Mouse (Mus musculus): ENCODE measurements around the gene Zfp212.
"Not testable (repeated sequence)": the region's sequence is repeated elsewhere in the genome, so short reads cannot be mapped to it uniquely, and the experiment has no call there.

Zfp212 gene

GRCm38 (mm10) chr6:47919646-47920446, 430 bp upstream of the Zfp212 start:
- intact Hi-C loops (cut with DNase I), result loop anchor here (5.0 kb wide), 1 partner anchor 43 kb away; the partner anchor contains the start of gene Zfp282

- intact Hi-C loops (cut with DNase I), result no loop called here
These were observed 22.2 kb downstream of the Zfp212 start for GRCm38 (mm10) chr6:47942461-47942860.

GRCm38 (mm10) chr6:47943021-47943691, 22.9 kb downstream of the Zfp212 start:
- intact Hi-C loops (cut with DNase I), result no loop called here

DNA sequence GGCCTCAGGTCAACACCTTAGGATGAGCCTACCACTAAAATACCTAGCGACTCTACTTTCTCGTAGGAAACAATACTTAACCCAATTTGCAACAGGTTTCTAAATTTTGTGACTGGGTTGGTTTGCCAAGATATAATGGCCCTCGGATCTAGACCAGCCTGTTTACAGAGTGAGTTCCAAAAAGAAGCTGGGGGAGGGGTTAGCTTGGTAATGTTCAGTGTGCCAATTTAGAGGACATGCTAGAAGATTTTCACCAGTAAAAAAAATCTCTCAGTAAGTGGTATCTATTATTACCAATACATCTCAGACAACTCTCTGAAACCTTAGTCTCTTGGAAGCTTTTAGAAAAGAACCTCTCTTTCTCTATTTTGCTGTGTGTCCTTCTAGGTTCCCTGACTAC, 23.4 kb downstream of the Zfp212 start:
- intact Hi-C loops (cut with DNase I), result no loop called here

DNA sequence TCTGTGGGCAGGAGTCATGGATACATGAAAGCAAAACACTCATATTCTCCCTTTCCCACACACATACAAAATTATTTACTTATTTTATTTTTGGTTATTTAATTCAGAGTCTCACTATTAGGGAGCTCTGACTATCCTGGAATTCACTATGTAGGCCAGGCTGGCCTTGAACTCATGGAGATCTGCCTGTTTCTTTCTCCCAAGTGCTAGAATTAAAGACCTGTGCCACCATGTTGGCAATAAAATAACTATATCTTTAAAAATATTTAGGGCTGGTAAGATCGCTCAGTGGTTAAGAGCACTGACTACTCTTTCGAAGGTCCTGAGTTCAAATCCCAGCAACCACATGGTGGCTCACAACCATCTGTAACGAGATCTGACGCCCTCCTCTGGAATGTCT, 27.1 kb downstream of the Zfp212 start:
- intact Hi-C loops (cut with DNase I), result no loop called here

DNA sequence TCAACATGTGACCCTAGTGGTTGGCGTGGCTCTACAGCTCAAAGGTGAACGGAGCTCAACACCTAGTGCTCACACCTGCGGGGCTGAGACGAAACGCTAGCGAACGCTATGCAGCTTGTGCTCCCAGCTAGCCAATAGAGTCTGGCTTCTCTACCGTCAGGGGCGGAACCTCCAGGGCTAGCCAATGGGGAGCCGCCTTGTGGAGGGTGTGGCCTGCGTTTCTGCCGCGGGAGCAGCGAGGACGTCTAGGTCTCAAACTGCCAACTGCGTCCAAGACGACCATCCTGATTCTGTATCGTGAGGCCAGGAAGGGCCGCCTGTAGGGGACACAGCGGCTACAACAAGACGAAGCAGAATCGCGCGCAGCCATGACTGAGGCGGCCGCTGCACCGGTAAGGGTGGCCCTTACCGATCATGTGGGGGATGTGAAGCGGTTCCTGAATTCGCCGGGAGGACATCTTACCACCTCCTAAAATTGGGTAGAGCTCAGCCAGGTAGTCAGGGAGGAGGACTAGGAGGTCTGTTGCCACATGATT, 33.0 kb downstream of the Zfp212 start, which contains the start of gene Zfp956:
Gene Zfp956 (plus strand): TSS at position 200 of the 536 bp plus-strand sequence.
- intact Hi-C loops (cut with DNase I), result no loop called here

DNA sequence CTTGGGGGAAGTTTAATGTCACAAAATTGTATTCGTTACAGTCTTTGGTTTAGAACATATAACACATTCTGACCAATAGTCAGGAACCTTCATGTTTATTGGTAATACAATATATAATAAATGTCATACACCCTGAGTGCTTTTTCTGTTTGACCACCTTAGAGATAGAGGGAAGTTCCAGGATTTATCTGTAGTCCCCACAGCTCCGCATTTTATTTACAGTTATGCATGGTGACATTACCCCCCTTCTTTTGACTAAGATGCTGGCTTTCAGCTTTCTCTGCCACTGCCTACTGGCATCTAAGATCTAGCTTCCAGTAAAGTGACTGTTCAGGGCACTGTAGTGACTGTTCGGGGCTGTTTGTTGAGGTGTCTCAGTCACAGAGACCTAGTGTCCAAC, 34.1 kb downstream of the Zfp212 start:
- intact Hi-C loops (cut with DNase I), result no loop called here

DNA sequence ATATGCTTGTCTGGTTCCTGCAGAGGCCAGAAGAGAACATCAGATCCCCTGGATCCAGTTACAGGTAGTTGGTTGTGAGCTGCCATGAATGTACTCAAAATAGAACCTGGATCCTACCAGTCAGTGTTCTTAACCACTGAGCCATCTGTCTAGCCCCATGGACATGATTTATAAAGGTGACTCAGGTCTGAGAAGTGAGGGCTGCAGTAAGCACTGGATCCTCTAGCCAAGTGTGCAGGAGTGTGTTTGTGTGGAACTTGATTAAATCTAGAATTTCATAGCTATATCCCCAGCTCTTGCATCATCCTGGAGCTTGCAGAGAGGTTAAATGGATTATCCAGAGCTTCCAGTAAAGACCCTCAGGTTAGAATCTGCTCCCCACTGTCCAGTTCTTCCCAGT, 37.5 kb downstream of the Zfp212 start:
- intact Hi-C loops (cut with DNase I), result no loop called here

DNA sequence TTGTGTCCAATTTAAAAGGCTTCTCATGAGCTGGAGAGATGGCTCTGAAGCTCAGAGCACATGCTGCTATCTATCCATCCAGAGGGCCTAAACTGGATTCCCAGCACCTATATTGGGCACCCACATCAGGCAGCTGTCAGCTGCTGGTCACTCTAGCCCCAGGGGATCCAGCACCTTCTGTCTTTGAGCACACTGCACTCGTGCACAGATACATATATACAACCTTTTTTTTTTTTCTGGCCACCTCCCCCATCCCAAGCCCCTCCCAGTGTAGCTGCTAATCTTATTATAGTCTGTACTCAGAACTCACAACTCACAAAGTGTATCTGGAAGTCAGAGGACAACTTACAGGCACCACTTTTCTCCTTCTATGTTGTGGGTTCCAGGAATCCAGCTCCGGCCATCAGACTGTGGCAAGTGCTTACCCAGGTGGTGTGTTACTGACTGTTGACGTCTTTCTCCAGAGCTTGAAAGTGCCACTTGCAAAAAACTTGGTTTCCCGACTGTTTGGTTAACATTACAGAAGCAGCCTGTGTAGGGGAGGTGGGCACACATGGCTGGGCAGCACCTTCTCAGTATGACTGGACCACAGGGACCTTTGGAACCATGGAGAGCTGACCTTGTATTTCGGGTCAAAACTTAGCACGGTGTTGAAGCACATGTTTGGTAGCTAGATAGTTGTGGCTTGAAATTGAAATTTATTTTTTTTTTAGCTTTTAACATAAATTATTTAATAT, 40.6 kb downstream of the Zfp212 start:
- intact Hi-C loops (cut with DNase I), result no loop called here

DNA sequence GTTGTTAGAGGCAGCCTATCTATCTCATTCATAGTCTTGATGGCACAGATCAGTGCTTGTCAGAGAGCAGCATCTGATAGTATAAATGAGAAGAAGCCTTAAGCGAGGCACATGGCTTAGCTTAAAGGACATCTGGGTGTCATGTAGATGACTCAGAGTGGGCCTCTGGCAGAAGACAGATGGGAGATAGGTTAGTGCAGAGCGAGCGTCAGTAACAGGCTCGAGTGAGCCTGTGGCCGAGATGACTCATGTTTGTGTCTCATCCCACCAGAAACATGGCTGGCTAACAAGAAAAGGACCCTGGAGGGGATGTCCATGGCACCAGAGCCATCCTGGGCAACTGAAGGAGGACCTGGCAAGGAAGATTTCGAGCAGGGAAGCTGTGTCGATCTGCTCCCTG, 42.8 kb downstream of the Zfp212 start:
- intact Hi-C loops (cut with DNase I), result no loop called here

DNA sequence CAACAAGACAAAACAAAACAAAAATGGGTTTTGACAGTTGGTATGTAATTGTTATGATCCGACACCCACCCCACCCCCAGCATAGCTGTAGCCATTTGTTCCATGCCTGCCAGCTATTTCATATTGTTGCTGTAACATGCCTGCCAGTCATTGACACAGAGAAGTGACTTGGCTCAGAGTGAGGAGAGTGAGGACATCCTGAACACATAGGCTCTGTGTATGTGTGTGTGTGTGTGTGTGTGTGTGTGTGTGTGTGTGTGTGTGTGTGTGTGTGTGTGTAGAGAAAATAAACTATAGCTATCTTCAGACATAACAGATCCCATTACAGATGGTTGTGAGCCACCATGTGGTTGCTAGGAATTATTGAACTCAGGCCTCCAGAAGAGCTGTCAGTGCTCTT, 47.9 kb downstream of the Zfp212 start:
- intact Hi-C loops (cut with DNase I), result not testable (repeated sequence)

- intact Hi-C loops (cut with DNase I), result no loop called here
These were observed 54.3 kb downstream of the Zfp212 start for GRCm38 (mm10) chr6:47974599-47974998.

DNA sequence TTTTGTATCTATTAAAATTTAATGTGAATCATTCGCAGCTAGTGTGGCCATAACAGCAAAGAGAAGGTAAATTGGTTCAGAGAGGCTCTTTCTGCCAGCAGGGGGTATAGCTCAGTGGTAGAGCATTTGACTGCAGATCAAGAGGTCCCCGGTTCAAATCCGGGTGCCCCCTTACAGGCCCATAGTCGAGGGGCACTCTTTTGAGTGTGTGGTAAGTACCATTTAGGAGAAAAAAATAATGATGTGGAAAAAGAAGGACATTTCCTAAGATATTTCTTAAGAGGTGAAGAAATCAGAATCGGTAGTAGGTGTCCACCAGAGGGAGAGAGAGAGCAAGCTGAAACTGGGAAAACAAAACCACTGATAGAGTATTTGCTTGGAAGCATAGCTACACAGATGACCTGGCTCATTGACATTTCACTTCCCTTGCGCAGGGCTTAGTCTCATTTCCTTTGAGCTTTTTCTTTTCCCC, 58.7 kb downstream of the Zfp212 start:
- intact Hi-C loops (cut with DNase I), result loop anchor here (5.0 kb wide), 1 partner anchor 38 kb away; no protein-coding TSS in a partner anchor
